Mouse (Mus musculus): ENCODE measurements around the gene Ccdc96. TPM values are rescaled to one million over a fixed set of nuclear protein-coding genes. Genes with fewer than 3 reads are reported as not detected.

Gene Ccdc96
- polyA plus RNA-seq (2014; fragmentation: Nextera tagmentation; extraction: Ambion mirVana) = 0.60 and 0.62 TPM in 2 replicates

GRCm38 (mm10) chr5:36484171-36484990 is at the start of gene Ccdc96, which contains the start of gene Tada2b:
Gene Ccdc96 (plus strand): TSS chr5:36484588.
Gene Tada2b (minus strand): TSS chr5:36484285.
- H3K9ac ChIP-seq (ENCODE audit: low read length) = peak within 1 kb of the TSS; percentile 84

GRCm38 (mm10) chr5:36436858-36437257 is 47.5 kb upstream of the Ccdc96 start:
- no peak for ATAC-seq (ENCODE audit: insufficient number of reproducible peaks, low FRiP score, low TSS enrichment, low read depth)
- WGBS = 79% methylated on average over 4 of the region's 4 CpGs
- no peak for DNase-seq (ENCODE audit: low spot score)
- Histone ChIP-seq H3K9ac (ENCODE audit: low read length) (no peak overlapping the region), H3K27me3 (ENCODE audit: control insufficient read depth, insufficient read depth, low read length) (no peaks in the 10 kb centered on the region), H3K4me1 (ENCODE audit: control insufficient read depth, insufficient read depth, low read length) (no peaks in the 10 kb centered on the region), H3K27ac (replicated peaks; ENCODE audit: low read depth, low read length) (no peak overlapping the region), H3K4me2 (ENCODE audit: low read depth, severe bottlenecking) (no peak overlapping the region), H3K9me3 (ENCODE audit: control insufficient read depth, low read length) (no peaks in the 10 kb centered on the region), H3K36me3 (ENCODE audit: control insufficient read depth, insufficient read depth, low read length) (no peaks in the 10 kb centered on the region), H3K4me3 (ENCODE audit: low read depth, low read length) (no peak overlapping the region)

More at GRCm38 (mm10) chr5:36484171-36484990, at the start of gene Ccdc96, which contains the start of gene Tada2b:
- WGBS = under 1% methylated on average over 82 of the region's 97 CpGs
- no peaks in the 10 kb centered on the region for H3K36me3 ChIP-seq (ENCODE audit: control insufficient read depth, insufficient read depth, low read length)
- H3K4me3 ChIP-seq (ENCODE audit: low read depth, low read length) = peak within 1 kb of the TSS; percentile 91
- H3K27ac ChIP-seq (replicated peaks; ENCODE audit: low read depth, low read length) = no peak within 1 kb of the TSS
- H3K27me3 ChIP-seq (ENCODE audit: control insufficient read depth, insufficient read depth, low read length) = peaks cover 8% of the 10 kb centered on the region; the same call in 1 of the 2 replicates
- H3K9me3 ChIP-seq (ENCODE audit: control insufficient read depth, low read length) = no peaks in the 10 kb centered on the region
- DNase-seq (ENCODE audit: low spot score) = peak; percentile 97
- ATAC-seq (ENCODE audit: insufficient number of reproducible peaks, low FRiP score, low TSS enrichment, low read depth) = peak; percentile 97
- peaks cover 6% of the 10 kb centered on the region for H3K4me1 ChIP-seq (ENCODE audit: control insufficient read depth, insufficient read depth, low read length)
- H3K4me2 ChIP-seq (ENCODE audit: low read depth, severe bottlenecking) = peak within 1 kb of the TSS; percentile 88

GRCm38 (mm10) chr5:36440741-36441140 is 43.6 kb upstream of the Ccdc96 start:
- ATAC-seq (ENCODE audit: insufficient number of reproducible peaks, low FRiP score, low TSS enrichment, low read depth) (no peak), DNase-seq (ENCODE audit: low spot score) (no peak)
- Histone ChIP-seq H3K4me1 (ENCODE audit: control insufficient read depth, insufficient read depth, low read length) (no peaks in the 10 kb centered on the region), H3K27me3 (ENCODE audit: control insufficient read depth, insufficient read depth, low read length) (no peaks in the 10 kb centered on the region), H3K36me3 (ENCODE audit: control insufficient read depth, insufficient read depth, low read length) (no peaks in the 10 kb centered on the region), H3K9ac (ENCODE audit: low read length) (no peak overlapping the region), H3K4me2 (ENCODE audit: low read depth, severe bottlenecking) (no peak overlapping the region), H3K4me3 (ENCODE audit: low read depth, low read length) (no peak overlapping the region), H3K27ac (replicated peaks; ENCODE audit: low read depth, low read length) (no peak overlapping the region), H3K9me3 (ENCODE audit: control insufficient read depth, low read length) (no peaks in the 10 kb centered on the region)
- 73% methylated on average over 3 of the region's 3 CpGs for WGBS

- Histone ChIP-seq H3K9me3 (ENCODE audit: control insufficient read depth, low read length) (no peaks in the 10 kb centered on the region), H3K4me2 (ENCODE audit: low read depth, severe bottlenecking) (no peak overlapping the region), H3K27me3 (ENCODE audit: control insufficient read depth, insufficient read depth, low read length) (no peaks in the 10 kb centered on the region), H3K9ac (ENCODE audit: low read length) (no peak overlapping the region), H3K27ac (replicated peaks; ENCODE audit: low read depth, low read length) (no peak overlapping the region), H3K4me1 (ENCODE audit: control insufficient read depth, insufficient read depth, low read length) (no peaks in the 10 kb centered on the region), H3K36me3 (ENCODE audit: control insufficient read depth, insufficient read depth, low read length) (no peaks in the 10 kb centered on the region), H3K4me3 (ENCODE audit: low read depth, low read length) (no peak overlapping the region)
- WGBS = 48% methylated on average over 4 of the region's 4 CpGs
- ATAC-seq (ENCODE audit: insufficient number of reproducible peaks, low FRiP score, low TSS enrichment, low read depth) (no peak), DNase-seq (ENCODE audit: low spot score) (no peak)
Measured at GRCm38 (mm10) chr5:36444611-36445010, 39.8 kb upstream of the Ccdc96 start.

GRCm38 (mm10) chr5:36445028-36445427 is 39.4 kb upstream of the Ccdc96 start:
- WGBS = 24% methylated on average over 8 of the region's 8 CpGs
- no peak overlapping the region for H3K9ac ChIP-seq (ENCODE audit: low read length)

GRCm38 (mm10) chr5:36446166-36446890 is 38.1 kb upstream of the Ccdc96 start:
- no peak overlapping the region for H3K27ac ChIP-seq (replicated peaks; ENCODE audit: low read depth, low read length)
- no peak overlapping the region for H3K4me2 ChIP-seq (ENCODE audit: low read depth, severe bottlenecking)
- ATAC-seq (ENCODE audit: insufficient number of reproducible peaks, low FRiP score, low TSS enrichment, low read depth) = no peak
- H3K4me1 ChIP-seq (ENCODE audit: control insufficient read depth, insufficient read depth, low read length) = 0 out of 2 replicates have a peak, but pooled peaks cover 4% of the 10 kb centered on the region
- H3K27me3 ChIP-seq (ENCODE audit: control insufficient read depth, insufficient read depth, low read length) = no peaks in the 10 kb centered on the region
- no peaks in the 10 kb centered on the region for H3K36me3 ChIP-seq (ENCODE audit: control insufficient read depth, insufficient read depth, low read length)
- no peaks in the 10 kb centered on the region for H3K9me3 ChIP-seq (ENCODE audit: control insufficient read depth, low read length)
- no peak overlapping the region for H3K9ac ChIP-seq (ENCODE audit: low read length)
- H3K4me3 ChIP-seq (ENCODE audit: low read depth, low read length) = no peak overlapping the region
- WGBS = 33% methylated on average over 9 of the region's 9 CpGs
- no peak for DNase-seq (ENCODE audit: low spot score)

More at GRCm38 (mm10) chr5:36445028-36445427, 39.4 kb upstream of the Ccdc96 start:
- Histone ChIP-seq H3K9me3 (ENCODE audit: control insufficient read depth, low read length) (no peaks in the 10 kb centered on the region), H3K27me3 (ENCODE audit: control insufficient read depth, insufficient read depth, low read length) (no peaks in the 10 kb centered on the region), H3K27ac (replicated peaks; ENCODE audit: low read depth, low read length) (no peak overlapping the region), H3K4me3 (ENCODE audit: low read depth, low read length) (no peak overlapping the region), H3K4me2 (ENCODE audit: low read depth, severe bottlenecking) (no peak overlapping the region), H3K4me1 (ENCODE audit: control insufficient read depth, insufficient read depth, low read length) (0 out of 2 replicates have a peak, but pooled peaks cover 4% of the 10 kb centered on the region), H3K36me3 (ENCODE audit: control insufficient read depth, insufficient read depth, low read length) (no peaks in the 10 kb centered on the region)
- DNase-seq (ENCODE audit: low spot score) = no peak
- no peak for ATAC-seq (ENCODE audit: insufficient number of reproducible peaks, low FRiP score, low TSS enrichment, low read depth)

GRCm38 (mm10) chr5:36447872-36448271 is 36.5 kb upstream of the Ccdc96 start:
- Histone ChIP-seq H3K27ac (replicated peaks; ENCODE audit: low read depth, low read length) (no peak overlapping the region), H3K9ac (ENCODE audit: low read length) (no peak overlapping the region), H3K4me2 (ENCODE audit: low read depth, severe bottlenecking) (no peak overlapping the region), H3K9me3 (ENCODE audit: control insufficient read depth, low read length) (no peaks in the 10 kb centered on the region), H3K27me3 (ENCODE audit: control insufficient read depth, insufficient read depth, low read length) (no peaks in the 10 kb centered on the region), H3K4me1 (ENCODE audit: control insufficient read depth, insufficient read depth, low read length) (0 out of 2 replicates have a peak, but pooled peaks cover 4% of the 10 kb centered on the region), H3K36me3 (ENCODE audit: control insufficient read depth, insufficient read depth, low read length) (no peaks in the 10 kb centered on the region), H3K4me3 (ENCODE audit: low read depth, low read length) (no peak overlapping the region)
- ATAC-seq (ENCODE audit: insufficient number of reproducible peaks, low FRiP score, low TSS enrichment, low read depth) (no peak), DNase-seq (ENCODE audit: low spot score) (no peak)
- 95% methylated on average over 12 of the region's 12 CpGs for WGBS

GRCm38 (mm10) chr5:36449710-36450358 is 34.6 kb upstream of the Ccdc96 start:
- WGBS = 67% methylated on average over 6 of the region's 6 CpGs
- no peak for ATAC-seq (ENCODE audit: insufficient number of reproducible peaks, low FRiP score, low TSS enrichment, low read depth)
- Histone ChIP-seq H3K4me3 (ENCODE audit: low read depth, low read length) (no peak overlapping the region), H3K4me1 (ENCODE audit: control insufficient read depth, insufficient read depth, low read length) (0 out of 2 replicates have a peak, but pooled peaks cover 4% of the 10 kb centered on the region), H3K27me3 (ENCODE audit: control insufficient read depth, insufficient read depth, low read length) (no peaks in the 10 kb centered on the region), H3K27ac (replicated peaks; ENCODE audit: low read depth, low read length) (no peak overlapping the region), H3K4me2 (ENCODE audit: low read depth, severe bottlenecking) (no peak overlapping the region), H3K9ac (ENCODE audit: low read length) (no peak overlapping the region; the same call in 1 of the 2 replicates), H3K36me3 (ENCODE audit: control insufficient read depth, insufficient read depth, low read length) (no peaks in the 10 kb centered on the region), H3K9me3 (ENCODE audit: control insufficient read depth, low read length) (no peaks in the 10 kb centered on the region)
- no peak for DNase-seq (ENCODE audit: low spot score)

Data from limb, embryonic 11.5 days (tissue).